Mouse (Mus musculus) CD8-positive naive resting alpha-beta T cell, adult 57 days (primary cell): Measurements from ENCODE around the gene Scai. TPM values are rescaled to one million over a fixed set of nuclear protein-coding genes. Genes with fewer than 3 reads are reported as not detected.

Source experiments
- total RNA-seq: library from RNA; stranded (reverse); gene quantifications from one replicate; pipeline ENCODE4 v1.2.4, GENCODE M21; 2023

The Scai gene
- 35.8 TPM for total RNA-seq

DNA sequence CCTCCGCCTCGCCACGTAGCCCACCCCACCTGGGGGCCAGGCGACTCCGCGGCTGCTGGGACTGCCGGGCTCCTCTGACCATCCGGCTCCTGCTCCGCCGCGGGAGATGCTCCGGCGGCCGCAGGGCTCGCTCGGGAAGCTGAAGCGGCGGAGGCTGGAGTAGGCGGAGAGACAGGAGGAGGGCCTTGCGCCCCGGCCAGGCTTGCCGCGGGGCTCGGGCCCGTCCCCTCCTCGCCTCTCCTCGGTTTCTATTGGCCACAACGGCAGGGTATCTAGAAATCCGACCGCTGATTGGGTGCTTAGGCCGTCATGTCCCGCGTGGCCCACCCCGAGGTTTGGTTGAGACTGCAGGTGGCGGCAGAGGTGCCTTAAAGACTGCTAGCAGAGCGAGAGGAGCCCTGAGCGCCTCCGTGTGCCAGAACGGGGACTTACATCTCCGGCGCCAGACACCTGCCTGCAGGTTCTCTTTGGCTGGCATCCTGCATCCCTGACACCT is at the start of gene Scai:
Scai (minus strand) TSS at position 174 of the 496 bp plus-strand sequence.

DNA sequence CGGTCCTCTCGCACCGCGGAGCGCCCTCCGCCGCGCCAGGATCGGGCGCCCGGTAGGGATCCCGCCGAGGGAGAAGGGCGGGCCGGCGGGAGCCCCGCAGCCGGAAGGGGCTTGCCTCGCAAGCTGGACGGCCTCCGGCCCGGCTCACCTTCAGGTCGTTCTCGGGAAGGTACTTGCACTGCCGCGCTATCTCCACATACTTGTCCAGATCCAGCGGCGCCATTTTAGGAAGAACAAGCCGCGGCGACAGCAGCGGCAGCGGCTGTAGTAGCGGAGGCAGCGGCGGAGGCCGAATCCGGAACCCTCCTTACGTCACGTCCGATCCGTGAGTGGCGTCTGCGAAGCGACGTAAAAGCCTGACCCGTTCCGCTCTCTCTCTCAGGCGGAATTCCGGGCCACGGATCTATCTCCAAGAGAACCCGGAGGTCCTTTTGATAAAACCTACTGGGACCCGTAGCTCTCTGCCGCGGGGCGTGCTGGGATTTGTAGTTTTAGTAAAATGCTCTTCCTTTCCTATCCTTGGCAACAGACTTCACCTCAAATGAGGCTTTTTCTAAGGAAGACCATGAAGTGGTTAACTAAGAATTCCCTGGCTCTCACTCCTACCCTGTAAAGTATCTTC is 35.6 kb upstream of the Scai start, which contains the start of gene Ppp6c:
Ppp6c (minus strand) TSS at position 433 of the 622 bp plus-strand sequence.

DNA sequence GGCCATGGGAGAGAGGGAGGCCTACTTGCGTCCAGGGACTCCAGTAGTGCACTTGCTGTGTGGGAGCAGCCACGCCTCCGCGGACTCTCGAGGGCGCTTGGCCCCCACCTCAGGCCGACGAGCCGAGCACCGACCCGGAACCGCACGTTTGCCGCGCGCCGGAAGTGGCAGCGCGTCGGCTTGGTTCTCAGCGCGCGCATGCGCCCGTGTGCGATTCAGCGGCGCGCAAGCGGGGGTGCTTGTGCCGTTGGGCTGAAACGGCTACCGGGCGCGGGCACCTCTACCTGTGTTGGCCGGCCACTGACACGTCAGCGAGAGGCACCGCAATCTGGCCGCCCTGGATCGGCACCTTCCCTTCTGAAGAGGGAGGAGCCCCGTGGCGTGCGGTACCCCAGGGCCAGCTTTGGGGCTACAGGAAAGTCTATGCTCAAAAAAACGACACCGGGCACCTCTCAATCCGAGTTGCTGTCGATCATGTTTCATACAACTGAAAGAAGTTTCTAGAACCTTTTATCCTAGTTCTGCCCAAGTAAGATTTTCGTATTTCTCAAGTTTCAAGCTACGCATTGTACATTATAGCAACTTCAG is 125.0 kb downstream of the Scai start, which contains the start of gene Golga1:
Golga1 (minus strand) TSS at position 142 of the 588 bp plus-strand sequence.

Other genes with a start within 250 kb of the Scai start
- gene Wdr38, start 193.3 kb downstream of the Scai start, total RNA-seq, result not detected
- 51.4 TPM for gene Arpc5l, start 185.4 kb downstream of the Scai start, total RNA-seq
- gene Rpl35, start 185.1 kb downstream of the Scai start, total RNA-seq, result 1,160 TPM
- 36.0 TPM for gene Golga1, start 125.2 kb downstream of the Scai start, total RNA-seq
- 65.1 TPM for gene Ppp6c, start 35.7 kb upstream of the Scai start, total RNA-seq